In the genomic region with DNA sequence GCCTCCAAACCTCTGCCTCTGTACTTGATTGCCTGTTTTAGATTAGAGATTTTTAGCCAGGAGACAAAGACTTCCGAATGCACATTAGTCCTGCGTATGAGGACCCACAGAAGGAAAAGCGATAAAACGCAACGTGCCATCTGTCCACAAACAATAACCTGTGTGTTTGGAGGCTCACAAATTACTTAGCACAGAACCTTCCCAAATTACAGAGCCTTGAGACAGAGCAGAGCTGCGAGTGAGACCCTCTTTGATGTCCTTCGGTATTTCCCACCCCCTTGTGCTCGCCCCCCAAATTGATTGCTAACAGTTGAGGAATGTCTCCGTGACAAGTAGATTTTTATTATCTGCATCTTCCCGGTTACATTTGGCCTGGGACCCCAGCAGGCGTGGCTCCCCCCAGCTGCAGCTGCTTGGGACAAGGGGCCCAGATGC, we compare ENCODE assay signal across 9 mouse cellular contexts.
DNase-seq lines count a peak whose midpoint lies in the region; ATAC-seq lines count a peak whose summit lies in the region.
"Had no signal": no experiment of that assay in that cellular context is flagged by ENCODE, and none has a peak within 500 bp of the region (broad histone marks: within the 10 kb centered on the region; RNA-seq: fewer than 3 reads in every experiment).

No protein-coding gene starts in this region.

- peaks cover 40% of the 10 kb centered on the region for H3K4me1 ChIP-seq in kidney, embryonic 16.5 days (ENCODE audit: insufficient read depth, low read length)
- peaks cover 36% of the 10 kb centered on the region for H3K4me1 ChIP-seq in midbrain, embryonic 14.5 days (ENCODE audit: control insufficient read depth, insufficient read depth, low read length)
- H3K4me1 ChIP-seq in liver, embryonic 12.5 days = no peaks in the 10 kb centered on the region

- DNase-seq in kidney, adult 8-10 months = no peak
- DNase-seq in embryo, embryonic 11 days = peak; percentile 56
- peak; percentile 87 for DNase-seq in forelimb bud, embryonic 11.5 days (ENCODE audit: low read depth, low spot score)
- DNase-seq in midbrain, embryonic 14.5 days = peak; percentile 43
- DNase-seq in gastrocnemius, postnatal 10 days = no peak
- DNase-seq: adrenal gland, adult 2 months had no signal

- WGBS in kidney, embryonic 16.5 days = 11% methylated on average over 11 of the region's 11 CpGs
- WGBS in midbrain, embryonic 14.5 days = 19% methylated on average over 11 of the region's 11 CpGs
- 48% methylated on average over 11 of the region's 11 CpGs for WGBS in liver, embryonic 12.5 days (ENCODE audit: insufficient replicate concordance)

- H3K27ac ChIP-seq in kidney, embryonic 16.5 days (ENCODE audit: low read length) = no peak overlapping the region
- H3K27ac ChIP-seq in midbrain, embryonic 14.5 days (replicated peaks; ENCODE audit: low read depth, low read length) = 0 out of 2 replicates have a peak overlapping the region, but pooled peaks have one; percentile 66
- no peak overlapping the region for H3K27ac ChIP-seq in liver, embryonic 12.5 days

- H3K4me2 ChIP-seq in kidney, embryonic 16.5 days (replicated peaks; ENCODE audit: low read depth, low read length) = peak overlapping the region; percentile 82; the same call in 1 of the 2 replicates
- H3K4me2 ChIP-seq in midbrain, embryonic 14.5 days (ENCODE audit: low read length) = peak overlapping the region; percentile 73
- H3K4me2 ChIP-seq in liver, embryonic 12.5 days = no peak overlapping the region

- H3K9me3 ChIP-seq in kidney, embryonic 16.5 days (ENCODE audit: low read length) = no peaks in the 10 kb centered on the region
- no peaks in the 10 kb centered on the region for H3K9me3 ChIP-seq in midbrain, embryonic 14.5 days (ENCODE audit: control insufficient read depth, low read length)
- no peaks in the 10 kb centered on the region for H3K9me3 ChIP-seq in liver, embryonic 12.5 days (replicated peaks)

- H3K9ac ChIP-seq in kidney, embryonic 16.5 days (replicated peaks; ENCODE audit: low read length) = no peak overlapping the region
- H3K9ac ChIP-seq in midbrain, embryonic 14.5 days (replicated peaks; ENCODE audit: low read length) = no peak overlapping the region
- H3K9ac ChIP-seq in liver, embryonic 12.5 days = no peak overlapping the region

- H3K36me3 ChIP-seq in kidney, embryonic 16.5 days (ENCODE audit: insufficient read depth, low read length) = no peaks in the 10 kb centered on the region
- no peaks in the 10 kb centered on the region for H3K36me3 ChIP-seq in midbrain, embryonic 14.5 days (ENCODE audit: control insufficient read depth, insufficient read depth, low read length)
- H3K36me3 ChIP-seq in liver, embryonic 12.5 days = no peaks in the 10 kb centered on the region

- H3K27me3 ChIP-seq in kidney, embryonic 16.5 days (ENCODE audit: insufficient read depth, low read length) = peaks cover 41% of the 10 kb centered on the region
- no peaks in the 10 kb centered on the region for H3K27me3 ChIP-seq in midbrain, embryonic 14.5 days (ENCODE audit: control insufficient read depth, insufficient read depth, low read length)
- H3K27me3 ChIP-seq in liver, embryonic 12.5 days (replicated peaks) = peaks cover 41% of the 10 kb centered on the region

- peak overlapping the region; percentile 5; the same call in 1 of the 2 replicates for H3K4me3 ChIP-seq in kidney, embryonic 16.5 days (ENCODE audit: low read length)
- H3K4me3 ChIP-seq in midbrain, embryonic 14.5 days (replicated peaks; ENCODE audit: low read depth, low read length) = no peak overlapping the region
- no peak overlapping the region for H3K4me3 ChIP-seq in liver, embryonic 12.5 days

- no peak for ATAC-seq in kidney, embryonic 16.5 days (ENCODE audit: low FRiP score, low TSS enrichment)
- ATAC-seq in midbrain, embryonic 14.5 days (ENCODE audit: low FRiP score, low TSS enrichment) = no peak
- no peak for ATAC-seq in inflammation-experienced regulatory T-cells, adult 6 months
- no peak for ATAC-seq in liver, embryonic 12.5 days

Comparison
In these comparisons a context has a peak if more than half of its experiments do, and no peak if none do; other contexts are left out.
1. DNase-seq: peak in embryo, embryonic 11 days (single experiment), forelimb bud, embryonic 11.5 days (single experiment) and midbrain, embryonic 14.5 days (single experiment); none in kidney, adult 8-10 months (0 of 2) and gastrocnemius, postnatal 10 days (single experiment).